Mouse (Mus musculus) kidney, adult 2 months (tissue): Measurements from ENCODE around the gene Ptcd2.

ENCODE experiments used
- CTCF ChIP-seq: fragments of 200-500 bp; conservative IDR thresholded peaks from 2 replicates; pipeline ENCODE4 v1.5.1; 2011; ENCODE audit warnings: low read depth, mild to moderate bottlenecking, control low read depth, low read length, moderate library complexity, mixed read lengths; ENCODE audit not compliant: insufficient read depth, insufficient read length
- POLR2A ChIP-seq: fragments of 200-500 bp; IDR thresholded peaks from one replicate; pipeline ENCODE4 v1.6.1; 2011; ENCODE audit warnings: low read depth, low read length, control low read depth

DNA sequence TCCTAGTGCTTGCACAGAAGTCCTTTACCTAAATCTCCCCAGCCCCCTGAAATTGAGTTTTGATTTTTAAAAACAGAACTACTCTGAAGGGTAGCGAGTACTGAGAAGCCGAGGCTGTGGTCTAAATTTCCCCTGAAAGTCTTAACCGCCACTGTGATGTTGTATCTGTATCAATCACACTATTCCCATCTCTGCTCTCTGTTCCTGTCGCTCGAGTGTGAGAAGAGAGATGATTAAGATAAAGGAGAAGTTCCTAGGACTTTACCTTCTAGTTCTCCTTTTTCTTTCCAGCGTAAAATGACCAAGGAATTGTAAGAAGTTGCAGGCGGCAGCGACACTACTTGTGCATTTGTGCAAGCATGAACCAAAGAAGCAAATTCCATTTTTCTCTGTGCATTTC, 38.3 kb downstream of the Ptcd2 start:
- no peak for TF ChIP-seq CTCF
- TF ChIP-seq POLR2A: no peak
